Mouse (Mus musculus): Measurements from ENCODE around the gene Psmd2. TPM values are rescaled to one million over a fixed set of nuclear protein-coding genes. Genes with fewer than 3 reads are reported as not detected.

Gene Psmd2
- 100 to 1,000 TPM; 152 to 157 TPM for polyA plus RNA-seq (2017; shearing (Covaris generic))

DNA sequence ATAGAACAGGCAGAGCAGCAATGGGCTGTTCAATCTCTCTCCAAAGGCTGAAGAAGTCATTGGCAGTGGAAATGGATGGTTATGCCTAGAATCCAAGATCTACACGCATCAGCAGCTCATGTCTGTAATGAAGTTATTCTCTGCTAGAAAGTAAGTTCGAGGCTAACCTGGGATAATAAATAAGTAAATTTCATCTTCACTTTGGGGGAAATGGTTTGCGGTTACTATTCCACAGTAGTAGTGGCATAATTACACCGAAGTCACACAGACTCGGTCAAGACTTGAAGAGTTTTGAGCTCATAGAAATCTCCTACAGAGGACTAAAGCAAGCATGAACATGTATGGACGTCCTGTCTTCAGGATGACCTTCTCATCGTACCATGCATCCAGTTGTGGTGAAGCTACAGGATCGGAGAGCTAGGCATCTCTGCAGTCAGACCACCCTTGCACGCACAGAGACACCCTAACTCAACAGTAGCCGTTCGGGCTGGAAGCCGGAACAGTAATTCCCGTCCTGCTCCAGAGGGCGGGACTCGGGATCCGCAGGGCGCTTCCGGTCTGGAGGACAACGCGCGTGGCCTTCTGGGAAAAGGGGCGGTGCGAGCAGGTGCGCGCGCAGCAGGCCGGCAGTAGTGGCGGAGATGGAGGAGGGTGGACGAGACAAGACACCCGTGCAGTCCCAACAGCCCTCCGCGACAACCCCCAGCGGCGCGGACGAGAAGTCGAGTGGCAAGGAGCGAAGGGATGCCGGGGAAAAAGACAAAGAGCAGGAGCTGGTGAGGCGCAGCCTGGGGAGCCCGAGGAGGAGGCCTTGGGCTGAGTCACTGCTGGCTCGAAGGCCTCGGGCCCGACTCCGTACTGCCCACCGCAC is at the start of gene Psmd2:
Gene Psmd2 (plus strand): TSS at position 577 of the 871 bp plus-strand sequence.
- ATAC-seq: peak; percentile 97

DNA sequence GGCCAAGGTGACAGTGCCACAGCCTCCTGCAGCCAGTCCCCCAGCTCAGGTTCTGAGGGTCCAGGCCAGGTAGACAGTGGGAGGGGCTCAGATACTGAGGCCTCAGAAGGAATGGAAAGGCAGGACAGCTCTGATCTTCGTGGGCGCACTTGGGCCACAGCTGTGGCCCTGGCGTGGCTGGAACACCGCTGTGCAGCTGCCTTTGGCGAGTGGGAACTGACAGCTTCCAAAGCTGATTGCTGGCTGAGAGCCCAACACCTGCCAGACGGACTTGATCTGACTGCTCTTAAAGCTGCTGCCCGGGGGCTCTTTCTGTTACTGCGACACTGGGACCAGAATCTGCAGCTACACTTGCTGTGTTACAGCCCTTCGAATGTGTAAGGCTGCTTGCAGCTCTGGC is 46.7 kb upstream of the Psmd2 start:
- ATAC-seq: no peak

DNA sequence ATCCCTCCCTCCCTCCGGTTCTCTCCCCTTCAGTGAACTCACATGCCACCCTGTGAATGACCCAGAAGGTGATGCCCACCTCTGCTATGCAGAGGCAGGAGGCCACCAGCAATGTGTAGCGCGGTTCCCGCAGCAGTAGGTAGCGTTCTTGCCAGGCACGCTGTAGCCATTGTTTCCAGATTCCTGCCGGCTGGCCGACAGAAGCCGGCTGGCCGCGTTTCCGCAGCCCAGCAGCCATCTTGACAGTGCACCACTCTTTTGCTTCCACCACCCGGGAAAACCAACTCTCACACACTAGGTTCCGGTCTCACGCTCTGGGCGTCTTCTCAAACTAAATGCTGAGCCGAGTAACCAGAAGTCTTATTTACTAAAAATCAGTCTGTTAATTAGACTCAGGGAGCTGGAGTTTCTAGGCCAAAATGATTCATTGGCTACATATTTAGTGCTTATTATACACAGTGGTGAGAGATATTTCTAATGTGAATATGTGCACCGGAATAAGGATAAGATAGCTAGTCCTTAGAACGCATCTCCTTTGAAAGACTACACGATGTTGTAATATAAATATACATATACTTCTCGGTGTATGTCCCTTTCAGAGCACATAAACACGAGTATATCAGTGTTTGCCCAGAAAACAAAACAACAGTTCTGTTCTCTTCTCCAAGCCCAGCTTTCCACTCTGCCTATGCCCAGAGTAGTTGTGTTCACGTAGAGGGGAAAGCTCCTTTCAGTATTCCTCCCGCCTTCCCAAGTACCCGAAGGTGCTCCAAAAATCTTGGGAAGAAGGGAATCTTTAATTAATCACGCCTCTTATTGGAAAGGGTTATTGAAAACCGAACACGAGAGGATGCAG is 40.7 kb upstream of the Psmd2 start:
- ATAC-seq: peak; percentile 66

DNA sequence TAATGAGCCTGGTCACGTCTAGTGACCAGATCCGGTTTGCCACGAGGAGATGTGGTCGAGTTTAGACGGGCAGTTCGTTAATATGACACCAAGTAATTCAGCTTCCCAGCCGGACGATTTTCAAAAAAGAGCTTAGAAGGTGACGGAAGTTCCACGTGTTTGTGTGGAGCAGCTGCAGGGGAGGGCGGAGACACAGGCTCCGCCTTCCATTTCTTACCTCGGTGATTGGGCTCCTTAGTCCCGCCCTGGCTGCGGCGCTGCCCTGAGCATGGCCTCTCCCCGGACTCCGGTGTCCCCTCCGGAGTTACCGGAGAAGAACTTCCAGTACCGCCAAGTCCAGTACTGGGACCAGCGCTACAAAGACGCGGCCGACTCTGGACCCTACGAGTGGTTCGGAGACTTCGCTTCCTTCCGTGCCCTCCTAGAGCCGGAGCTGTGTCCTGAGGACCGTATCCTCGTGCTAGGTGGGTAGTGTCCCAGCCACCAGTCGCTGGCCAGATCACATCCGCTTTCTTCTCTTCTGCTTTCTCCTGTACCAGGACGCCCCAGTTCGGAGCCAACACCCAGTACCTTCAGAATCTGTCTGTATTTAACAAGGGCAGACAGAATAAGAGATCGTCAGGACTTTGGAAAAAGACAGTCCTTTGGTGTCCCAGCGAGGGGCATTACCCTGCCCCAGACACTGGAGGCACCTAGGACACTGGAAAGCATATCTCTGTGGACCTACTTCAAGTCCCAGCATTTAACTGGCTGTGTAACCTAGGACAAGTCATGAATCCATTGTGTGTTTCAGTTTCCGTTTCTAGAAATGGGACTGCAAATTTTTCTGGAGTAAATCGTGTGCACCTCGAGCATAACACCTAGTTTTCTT is 39.9 kb upstream of the Psmd2 start, which contains the start of the genes Eef1akmt4, Gm49333 and Alg3:
Gene Eef1akmt4 (plus strand): TSS at position 237 of the 871 bp plus-strand sequence.
Gene Gm49333 (plus strand): TSS at position 254 of the 871 bp plus-strand sequence.
Gene Alg3 (minus strand): TSS at position 379 of the 871 bp plus-strand sequence.
- ATAC-seq: peak; percentile 96

DNA sequence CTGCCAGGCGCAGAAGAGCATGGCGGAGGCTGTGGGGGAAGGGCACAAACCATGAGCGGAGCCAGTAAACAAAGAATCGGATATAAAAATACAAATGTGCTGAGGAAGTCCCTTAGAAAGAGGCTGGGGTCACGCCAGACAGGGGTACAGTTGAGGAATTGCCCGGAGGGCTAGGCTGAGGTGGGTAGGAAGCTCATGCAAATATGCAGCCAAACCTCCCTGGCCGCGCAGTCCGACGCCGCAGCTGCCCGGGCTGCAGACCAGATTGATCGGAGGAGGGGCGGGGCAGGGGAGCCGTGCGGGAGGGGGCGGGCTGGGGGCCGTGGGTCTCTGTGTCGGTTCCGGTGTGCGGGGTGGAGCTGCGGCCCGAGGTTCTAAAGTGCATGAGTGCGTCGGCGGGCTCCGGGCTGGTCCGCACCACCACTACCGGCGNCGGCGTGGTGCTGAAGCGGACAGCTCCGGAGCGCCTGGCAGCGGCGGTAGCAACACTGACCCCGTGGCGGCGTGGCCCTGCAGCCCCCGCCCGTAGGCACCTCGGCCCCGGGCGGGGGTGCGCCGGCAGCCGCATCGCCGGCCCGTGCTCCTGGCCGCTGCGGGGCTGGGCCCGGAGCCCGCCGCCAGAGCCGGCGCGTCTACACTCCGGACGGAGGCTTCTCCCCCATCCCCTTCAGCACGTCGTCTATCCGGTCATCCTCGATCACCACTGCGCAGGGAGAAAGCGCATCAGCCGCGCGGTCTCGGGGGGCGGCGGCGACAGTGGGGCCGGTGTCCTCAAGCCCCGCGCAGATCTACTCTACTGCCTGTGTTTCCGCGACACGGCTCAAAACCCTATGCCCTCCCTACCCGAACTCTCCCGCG is 31.7 kb upstream of the Psmd2 start:
- ATAC-seq: peak; percentile 29

DNA sequence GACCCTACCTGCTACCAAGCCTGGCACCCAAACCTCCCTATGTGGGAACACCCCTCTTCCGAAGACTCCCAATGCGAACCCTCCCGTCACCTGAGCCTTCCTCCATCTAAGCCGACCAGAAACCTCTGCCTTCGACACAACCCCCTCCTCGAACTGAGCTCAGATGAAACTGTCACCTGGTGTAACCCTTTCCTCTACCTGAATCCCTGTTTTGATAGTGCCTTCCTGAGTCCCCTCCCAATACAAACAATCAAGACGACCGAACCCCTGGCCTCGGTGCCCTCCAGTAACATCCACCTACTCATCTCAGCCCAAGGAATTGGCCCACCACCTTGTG is 31.1 kb upstream of the Psmd2 start:
- ATAC-seq: no peak

DNA sequence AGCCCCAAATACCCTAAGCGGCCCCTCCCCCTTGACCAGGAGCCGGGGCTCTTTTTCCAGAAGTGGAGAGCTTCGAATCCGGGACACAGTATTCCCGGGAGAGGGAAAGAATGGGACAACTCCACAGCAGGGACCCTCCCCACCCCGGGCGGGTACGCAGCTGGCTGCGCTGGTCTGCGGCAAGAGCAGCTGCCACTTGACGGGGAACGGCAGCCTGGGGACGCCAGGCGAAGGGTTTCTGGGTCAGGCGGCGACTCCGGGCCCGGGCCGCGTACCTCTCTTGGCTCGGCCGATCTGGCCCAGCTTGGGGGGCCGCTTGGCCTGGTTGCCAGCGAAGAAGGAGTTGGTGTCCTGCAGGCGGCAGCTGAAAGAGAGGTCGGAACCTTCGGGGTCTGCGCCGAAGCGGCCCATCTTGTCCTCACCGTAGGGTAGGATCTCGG is 30.7 kb upstream of the Psmd2 start:
- no peak for ATAC-seq

DNA sequence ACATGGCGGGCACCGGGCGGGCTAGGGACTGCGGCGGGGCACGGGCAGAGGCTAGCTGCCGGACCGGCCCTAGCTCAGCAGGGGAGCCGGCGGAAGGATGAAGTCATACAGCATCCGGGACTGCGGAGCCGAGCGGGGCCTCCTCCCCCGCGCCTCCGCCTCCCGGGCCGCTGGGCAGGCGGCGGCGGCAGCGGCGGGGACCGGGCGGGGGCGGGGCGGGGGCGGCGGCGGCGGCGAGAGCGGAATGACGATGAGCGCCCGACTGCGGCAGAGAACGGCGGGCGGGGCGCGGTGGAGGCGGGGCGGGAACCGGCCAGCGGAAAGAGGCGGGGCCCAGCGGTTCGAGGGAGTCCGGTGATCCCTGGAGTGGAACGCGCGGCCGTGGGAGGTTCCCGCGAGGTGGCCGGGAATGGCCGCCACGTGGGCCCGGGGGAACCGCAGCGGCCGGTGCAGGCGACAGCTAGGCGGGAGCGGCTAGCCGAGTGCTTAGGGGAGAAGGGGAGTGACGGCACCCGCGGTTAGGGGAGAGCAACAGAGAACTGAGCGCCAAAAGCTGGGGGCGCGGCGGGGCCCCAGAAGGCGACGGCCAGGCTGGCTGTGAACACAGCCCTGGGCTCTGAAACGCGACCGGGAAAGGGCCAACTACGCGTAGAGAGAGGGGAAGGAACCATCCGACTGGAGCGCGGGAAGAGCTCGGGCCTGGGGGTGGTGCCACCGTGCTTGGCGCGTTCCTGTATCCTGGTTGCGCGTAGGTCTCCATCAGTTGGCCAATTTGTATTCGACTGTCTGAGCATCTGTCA is 30.1 kb upstream of the Psmd2 start, which contains the start of gene Camk2n2:
Gene Camk2n2 (minus strand): TSS at position 97 of the 800 bp plus-strand sequence.
- ATAC-seq: peak; percentile 21

DNA sequence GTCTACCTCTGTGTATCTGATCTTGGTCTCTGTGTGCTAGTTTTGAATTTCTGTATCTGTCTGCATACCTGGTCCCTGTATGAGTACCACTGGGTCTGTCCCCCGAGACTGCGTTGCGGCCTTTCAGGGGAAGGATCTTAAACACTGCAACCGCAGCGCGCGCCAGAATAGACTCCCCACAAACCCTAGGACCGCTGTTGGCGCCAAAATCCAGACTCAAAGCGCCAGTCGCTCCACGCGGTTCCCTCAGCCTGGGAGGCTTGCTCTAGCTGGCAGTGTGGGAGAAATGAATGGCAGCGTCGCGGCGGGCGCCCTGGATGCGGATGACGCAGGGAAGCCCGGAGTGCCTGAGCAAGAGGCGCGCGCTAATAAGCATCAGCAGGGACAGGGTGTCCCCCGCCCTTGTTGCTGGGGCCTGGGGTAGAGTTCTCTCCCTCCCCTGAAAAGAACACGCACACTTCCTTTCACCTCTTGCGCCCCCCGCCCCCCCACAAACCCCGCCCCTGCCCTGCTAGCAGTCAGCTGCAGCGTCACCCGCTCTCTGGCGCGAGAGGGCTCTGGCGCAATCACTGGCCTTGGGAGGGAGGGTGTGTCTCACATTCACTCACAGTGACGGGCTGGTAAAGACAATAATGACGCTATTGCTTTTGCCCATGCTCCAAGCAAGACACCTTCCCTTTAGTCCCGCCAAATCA is 29.3 kb upstream of the Psmd2 start:
- peak; percentile 36 for ATAC-seq

DNA sequence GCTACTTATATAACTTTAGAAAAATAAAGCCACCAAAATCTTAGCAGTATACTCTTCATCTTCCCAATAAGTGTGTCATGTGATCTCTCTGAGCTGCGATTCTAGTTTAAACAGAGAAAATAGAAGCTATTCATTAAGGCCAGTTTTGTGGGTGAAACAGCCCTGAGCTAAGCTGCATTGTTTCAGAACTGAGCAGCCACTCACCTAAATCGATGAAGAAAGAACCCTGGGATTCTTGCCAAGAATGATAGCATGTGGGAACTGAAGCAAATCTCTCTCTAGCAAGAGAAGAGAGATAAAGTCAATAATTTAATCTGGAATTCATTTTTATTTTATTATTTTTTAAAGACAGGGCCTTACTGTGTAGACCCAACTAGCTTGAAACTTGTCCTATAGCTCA is 28.2 kb upstream of the Psmd2 start:
- ATAC-seq: no peak

DNA sequence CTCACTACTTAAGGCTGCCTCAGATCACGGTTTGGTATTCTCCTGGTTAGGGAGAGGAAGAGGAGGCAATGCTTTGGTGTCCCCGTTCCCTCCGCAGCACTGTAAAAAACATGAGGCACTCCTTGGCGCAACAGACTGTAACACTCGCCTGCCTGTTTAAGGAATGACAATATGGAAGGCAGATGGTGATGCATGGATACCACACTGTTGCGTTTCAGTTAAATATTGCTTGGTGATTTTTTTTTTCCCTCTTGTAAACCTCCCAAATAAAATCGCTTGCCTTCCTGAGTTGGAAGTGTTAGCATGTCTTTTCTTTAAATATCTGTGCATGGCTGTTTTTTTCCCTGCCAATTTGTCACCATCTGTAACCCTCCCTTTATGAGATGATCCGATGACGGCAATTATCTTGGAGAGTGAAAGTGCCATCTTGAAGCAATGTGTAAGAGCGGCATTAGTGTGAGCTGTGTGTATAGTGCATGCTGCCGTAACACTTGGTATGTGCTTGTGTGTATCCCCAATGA is 22.5 kb upstream of the Psmd2 start:
- ATAC-seq: no peak

DNA sequence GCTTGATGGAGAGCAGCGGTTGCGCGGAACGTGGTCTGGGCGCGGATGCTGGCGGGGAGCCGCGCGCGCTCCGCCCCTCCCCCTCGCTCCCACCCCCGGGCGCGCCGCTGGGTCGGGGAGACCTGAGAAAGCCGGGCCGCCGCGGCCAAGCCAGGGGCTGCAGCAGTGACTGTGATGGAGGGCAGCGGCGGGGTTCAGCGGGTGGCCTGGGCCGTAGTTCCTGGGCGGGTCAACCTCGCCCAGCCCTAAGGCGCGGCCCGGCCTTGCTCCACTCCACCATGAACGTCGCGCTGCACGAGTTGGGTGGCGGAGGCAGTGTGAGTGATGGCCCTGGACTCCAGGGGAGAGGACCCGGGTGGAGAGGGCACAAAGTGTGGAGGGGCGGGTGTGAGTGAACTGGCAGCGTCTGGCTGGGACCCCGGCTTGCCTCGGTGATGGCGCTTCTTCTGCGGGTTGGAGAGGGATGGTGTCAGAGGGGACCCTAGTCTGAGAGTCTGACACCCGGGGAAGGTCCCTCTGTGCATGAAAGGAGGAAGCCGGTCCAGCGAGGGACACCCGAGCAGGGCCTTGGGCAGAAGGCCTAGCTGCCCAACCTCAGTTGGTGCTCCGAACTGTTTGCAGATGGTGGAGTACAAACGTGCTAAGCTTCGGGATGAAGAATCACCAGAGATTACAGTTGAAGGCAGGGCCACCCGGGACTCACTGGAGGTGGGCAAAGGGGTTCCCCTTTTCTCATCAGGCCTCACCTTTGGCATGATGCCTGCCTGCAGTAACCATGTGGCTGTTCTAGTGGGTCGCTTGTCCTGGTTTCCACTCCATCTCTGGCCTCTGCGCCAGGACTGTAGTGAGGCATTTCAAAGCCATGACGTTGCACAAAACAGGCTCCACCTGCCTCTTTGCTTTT is 21.5 kb upstream of the Psmd2 start, which contains the start of gene Ece2:
Gene Ece2 (plus strand): TSS at position 98 of the 904 bp plus-strand sequence.
- no peak for ATAC-seq

DNA sequence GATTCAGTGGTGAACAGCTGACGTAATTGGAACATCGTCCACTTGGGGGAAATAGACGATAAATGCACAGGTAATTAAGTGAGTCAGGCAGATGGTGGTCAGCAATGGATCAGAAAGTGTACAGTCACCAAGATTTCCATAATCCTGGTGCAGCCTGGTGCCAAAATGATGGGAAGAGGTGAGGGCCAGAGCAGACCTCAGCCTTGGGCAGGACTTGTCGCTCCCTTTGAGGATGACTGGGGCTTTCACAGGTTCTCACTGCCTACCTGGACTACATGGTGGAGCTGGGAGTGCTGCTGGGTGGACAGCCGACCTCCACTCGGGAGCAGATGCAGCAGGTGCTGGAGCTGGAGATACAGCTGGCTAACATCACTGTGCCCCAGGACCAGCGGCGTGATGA is 14.0 kb upstream of the Psmd2 start:
- ATAC-seq: no peak

DNA sequence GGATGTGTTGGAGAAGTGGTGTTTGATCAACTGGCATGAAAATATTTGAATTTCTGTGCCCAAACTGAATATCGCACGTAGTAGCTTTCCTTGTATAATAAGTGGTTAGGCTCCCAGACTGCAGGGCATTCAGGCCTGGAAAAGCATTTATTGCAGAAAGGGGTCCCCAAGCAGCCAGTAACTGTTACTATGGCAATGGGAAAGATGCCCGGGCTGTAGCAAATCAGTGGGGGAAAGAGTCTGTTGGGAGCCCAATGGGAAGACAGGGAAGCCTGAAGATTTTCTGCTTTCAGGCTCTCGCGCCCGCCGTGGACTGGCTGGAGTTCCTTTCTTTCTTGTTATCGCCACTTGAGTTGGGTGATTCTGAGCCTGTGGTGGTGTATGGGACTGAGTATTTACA is 13.1 kb upstream of the Psmd2 start:
- ATAC-seq: no peak

DNA sequence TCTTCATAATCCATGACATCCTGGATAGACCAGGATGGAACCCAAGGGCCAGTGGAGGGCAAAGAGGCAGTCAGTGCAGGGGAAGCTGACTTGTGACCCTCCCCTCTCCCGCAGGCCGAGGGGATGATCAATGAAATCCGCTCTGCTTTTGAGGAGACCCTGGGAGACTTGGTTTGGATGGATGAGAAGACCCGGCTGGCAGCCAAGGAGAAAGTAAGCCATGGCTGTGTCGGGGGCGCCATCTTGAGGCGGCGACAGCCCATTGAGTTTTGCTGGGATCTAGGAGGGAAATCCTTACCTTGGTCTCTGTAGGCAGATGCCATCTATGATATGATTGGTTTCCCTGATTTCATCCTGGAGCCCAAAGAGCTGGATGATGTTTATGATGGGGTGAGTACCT is 9.3 kb upstream of the Psmd2 start:
- peak; percentile 59 for ATAC-seq

DNA sequence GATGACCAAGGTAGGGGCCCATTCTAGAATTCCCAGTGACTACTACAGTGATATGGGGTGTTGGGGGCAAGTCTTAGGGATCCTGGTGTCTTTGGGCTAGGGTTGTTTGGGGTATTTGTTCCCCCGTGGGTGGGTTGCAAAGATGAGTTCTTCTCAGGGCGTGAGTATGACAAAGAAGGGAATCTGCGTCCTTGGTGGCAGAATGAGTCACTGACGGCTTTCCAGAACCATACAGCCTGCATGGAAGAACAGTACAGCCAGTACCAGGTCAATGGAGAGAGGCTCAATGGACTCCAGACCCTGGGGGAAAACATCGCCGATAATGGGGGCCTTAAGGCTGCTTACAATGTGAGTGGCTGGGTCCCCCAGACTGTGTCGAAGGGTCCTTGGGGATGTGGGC is 7.5 kb upstream of the Psmd2 start:
- ATAC-seq: no peak

DNA sequence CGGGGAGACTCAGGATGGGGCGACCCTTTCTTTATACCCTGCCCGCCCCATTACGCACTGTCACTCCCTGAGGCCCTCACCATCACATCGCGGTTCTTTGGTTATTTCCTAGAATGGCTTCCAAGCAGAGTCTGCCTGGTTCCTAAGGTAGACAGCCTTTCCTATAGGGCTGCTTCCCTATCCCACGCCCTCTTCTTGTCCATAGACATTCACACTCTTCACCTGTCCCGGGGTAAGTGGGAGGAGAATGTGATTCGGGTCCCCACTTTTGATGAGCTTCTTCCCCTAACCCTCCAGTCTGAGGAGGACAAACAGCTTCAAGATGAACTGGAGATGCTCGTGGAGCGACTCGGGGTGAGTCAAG is 477 bp downstream of the Psmd2 start:
- ATAC-seq: no peak

DNA sequence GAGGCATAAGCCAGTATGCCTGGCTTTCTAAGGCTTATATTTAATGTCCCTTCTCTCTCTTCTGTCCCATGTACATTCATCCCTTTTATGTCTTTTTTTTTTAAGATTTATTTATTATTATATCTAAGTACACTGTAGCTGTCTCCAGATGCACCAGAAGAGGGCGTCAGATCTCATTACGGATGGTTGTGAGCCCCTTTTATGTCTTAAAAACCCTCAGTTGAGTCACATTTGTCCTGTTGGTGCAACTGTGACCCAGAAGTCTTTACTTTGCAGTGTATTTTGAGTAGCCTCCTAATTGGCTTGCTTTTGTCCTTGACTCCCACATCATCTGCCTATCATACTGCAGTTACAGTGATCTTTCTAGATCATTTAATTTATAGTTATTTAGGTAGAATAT is 1.9 kb downstream of the Psmd2 start:
- ATAC-seq: no peak
